Mouse (Mus musculus): ENCODE data around the gene Sost.

The Sost gene

DNA sequence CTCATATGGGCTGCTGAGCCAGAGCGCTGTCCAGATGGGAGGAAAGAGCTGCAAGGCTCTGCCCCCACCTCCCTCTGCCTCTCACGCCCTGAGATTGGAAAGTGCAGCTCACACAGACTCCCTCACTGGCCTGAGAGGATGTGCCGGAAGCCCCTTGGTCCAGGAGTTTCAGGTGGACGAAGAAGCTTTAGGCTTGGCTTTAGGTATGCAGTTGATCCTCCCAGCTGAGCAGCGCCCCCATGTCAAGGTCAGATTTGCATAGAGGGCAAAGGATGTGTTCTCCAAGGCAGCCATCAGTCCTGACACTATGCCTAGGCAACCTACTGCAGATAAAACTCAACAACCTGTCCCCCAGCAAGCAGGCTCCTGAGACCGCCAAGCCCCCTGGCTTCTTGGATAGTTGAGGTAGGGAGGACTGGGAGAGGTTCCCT lies 16.2 kb upstream of the Sost start:
- peak; percentile 22 to 27 for DNase-seq

DNA sequence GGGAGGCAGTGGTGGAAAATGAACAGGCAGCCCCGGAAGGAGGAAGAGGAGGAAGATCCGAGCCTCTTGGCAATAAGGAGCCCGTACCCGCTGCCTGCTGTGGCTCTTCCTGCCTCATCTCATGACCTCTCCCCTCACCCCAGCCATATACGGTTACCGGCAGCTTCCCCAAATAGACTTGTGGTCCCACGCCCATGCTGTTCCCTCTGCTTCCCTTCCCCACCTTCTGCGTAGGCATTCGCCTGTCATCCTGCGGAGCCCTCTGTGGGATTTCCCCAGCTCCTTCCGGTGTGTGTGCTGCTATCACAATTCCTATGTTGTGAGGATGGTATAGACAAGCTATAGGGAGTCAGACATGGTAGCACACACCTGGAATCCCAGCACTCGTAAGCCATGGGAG lies 15.0 kb upstream of the Sost start:
- DNase-seq: peak; percentile 72 to 77

DNA sequence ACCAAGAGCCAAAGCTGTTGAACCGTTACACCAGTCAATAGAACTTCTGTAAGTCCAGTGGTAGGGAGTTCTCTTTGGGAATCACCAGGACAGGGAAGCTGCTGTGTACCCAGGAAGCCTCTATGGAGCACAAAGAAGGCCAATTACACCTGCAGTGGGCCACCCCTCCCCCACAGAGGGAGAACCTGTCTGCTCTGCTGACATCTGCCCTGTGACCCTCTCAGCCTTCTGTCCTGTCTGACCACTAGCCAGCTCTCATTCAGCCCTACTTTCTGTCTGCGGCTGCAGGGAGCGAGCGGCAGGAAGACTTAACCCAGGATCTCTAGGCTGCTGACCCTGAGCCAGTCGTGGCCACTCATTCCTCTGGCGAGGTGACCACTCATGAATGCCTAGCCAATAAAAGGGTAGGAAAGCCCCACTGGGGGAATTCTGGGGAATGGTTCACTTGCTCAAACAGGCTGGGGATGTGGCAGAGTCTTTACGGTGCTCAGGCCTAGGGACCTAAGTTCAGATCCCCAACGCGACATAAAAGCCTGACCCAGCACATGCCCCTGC lies 13.9 kb upstream of the Sost start:
- DNase-seq: no peak

GRCm38 (mm10) chr11:101979140-101979539 lies 12.3 kb upstream of the Sost start:
- no peak for DNase-seq

DNA sequence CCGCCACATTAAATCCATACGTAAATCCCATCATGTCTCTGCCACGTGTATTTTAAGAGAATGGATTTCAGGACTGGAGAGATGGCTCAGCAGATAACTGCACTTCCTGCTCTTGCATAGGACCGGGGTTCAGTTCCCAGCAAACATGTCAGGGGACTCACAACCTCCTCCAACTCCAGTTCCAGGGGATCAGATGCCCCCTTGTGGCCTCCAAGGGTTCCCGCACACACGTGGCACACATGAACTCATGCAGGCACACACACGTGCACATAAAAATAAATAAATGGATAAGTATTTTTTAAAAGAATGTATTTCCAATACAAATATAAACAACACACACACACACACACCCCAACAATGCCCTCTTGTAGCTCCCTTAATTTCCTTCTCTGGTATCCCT lies 10.1 kb upstream of the Sost start:
- no peak for DNase-seq

GRCm38 (mm10) chr11:101974923-101975322 lies 8.1 kb upstream of the Sost start:
- DNase-seq: peak in 1 of 2 experiments; percentile 35

DNA sequence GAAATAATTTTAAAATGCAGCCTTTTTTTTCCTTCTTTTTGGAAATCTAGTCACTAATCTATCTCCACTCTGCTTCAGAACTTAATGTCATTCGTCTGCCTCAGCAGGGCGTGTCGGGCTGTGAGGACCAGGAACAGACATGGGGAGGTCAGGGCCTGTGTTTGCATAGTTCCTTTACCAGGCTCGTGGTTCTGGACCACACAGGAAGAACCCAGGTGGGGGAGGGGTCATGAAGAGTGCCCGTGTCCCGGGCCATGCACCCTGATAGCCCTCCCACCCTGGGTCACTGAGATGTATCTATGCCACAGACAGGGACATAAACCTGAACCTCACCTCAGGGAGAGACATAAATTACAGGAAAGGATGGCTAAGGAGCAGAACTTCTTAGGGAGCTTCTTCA lies 7.4 kb upstream of the Sost start:
- DNase-seq: no peak

GRCm38 (mm10) chr11:101973496-101973895 lies 6.7 kb upstream of the Sost start:
- no peak for DNase-seq

DNA sequence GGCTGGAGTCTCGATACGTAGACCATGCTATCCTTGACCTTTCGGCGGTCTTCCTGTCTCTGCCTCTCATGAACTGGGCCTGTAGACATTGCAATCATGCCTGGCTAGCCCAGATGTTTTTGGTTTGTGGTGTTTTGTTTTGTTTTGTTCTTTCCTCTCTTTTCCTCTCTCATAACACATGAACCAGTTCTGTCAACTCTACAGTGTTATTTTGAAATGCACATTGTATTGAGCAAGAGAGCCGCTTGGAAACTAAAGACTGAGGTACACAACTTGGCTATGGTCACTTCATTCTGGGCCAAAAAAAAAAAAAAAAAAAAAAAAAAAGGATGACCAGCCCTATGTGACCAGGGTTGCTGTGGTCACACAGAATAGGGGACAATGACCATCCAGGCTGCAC lies 5.8 kb upstream of the Sost start:
- no peak for DNase-seq

GRCm38 (mm10) chr11:101972097-101972496 lies 5.3 kb upstream of the Sost start:
- DNase-seq: no peak

GRCm38 (mm10) chr11:101971410-101971809 lies 4.6 kb upstream of the Sost start:
- DNase-seq: peak; percentile 44 to 65

- no peak for DNase-seq
These were observed 3.0 kb upstream of the Sost start for GRCm38 (mm10) chr11:101969835-101970234.

DNA sequence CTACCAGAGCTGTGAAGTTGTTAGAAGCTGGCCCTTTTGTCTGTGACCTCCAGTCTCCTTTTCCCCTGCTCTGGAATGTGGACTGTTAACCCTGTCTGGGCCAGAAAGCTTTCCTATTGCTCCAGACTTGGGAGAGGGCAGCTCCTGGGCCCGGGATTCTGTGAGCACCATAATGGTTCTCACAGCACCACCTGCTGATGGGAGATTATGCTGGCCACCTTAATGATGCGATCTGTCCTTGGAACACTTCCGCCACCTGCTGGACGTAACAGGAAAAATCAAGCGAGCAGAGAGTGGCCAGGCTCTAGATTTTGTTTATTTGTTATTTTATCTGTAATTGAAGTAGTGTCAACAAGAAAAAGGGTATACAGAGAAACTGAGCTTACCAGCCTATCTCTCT lies 2.0 kb upstream of the Sost start:
- DNase-seq: peak; percentile 77 to 82

DNA sequence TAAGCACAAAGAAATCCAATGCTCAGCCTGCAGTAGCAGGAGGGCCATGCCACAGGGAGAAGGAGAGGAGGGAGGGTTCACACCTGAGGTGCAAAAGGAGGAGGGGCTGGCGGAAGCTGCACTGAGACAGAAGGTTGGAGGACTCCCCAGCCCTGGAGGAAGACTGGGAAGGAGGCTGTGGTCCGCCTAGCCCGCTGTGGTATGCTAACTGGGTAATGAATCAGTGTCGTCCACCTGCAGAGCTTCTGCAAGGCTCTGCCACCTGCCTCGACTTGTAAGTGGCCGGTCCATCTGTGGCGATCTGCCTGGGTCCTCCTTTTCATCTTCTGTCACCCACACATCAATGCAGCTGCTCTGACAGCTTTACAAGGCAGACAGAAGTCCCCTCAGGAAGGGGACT lies 1.5 kb upstream of the Sost start:
- DNase-seq: no peak

DNA sequence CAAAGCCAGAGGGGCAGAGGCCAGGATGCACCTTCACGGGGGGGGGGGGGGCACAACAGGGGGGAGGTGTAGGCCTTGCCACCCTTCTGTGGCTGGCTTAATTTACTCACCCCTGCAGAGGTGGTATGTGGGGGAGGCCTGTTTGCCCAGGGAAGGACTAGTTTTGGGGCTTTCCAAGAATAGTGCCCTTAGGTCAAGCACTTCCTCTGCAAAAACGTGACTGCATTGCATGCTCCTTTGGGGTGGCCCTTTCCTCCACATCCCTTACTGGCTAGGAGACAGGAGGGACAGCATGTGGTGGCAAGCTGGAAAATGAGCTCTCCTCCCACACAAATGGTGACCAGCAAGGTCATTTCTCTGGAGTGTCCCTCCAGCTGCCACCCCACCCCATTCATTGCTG lies 1.3 kb downstream of the Sost start:
- no peak for DNase-seq

- DNase-seq: no peak
These were observed 2.2 kb downstream of the Sost start for GRCm38 (mm10) chr11:101964647-101965046.

DNA sequence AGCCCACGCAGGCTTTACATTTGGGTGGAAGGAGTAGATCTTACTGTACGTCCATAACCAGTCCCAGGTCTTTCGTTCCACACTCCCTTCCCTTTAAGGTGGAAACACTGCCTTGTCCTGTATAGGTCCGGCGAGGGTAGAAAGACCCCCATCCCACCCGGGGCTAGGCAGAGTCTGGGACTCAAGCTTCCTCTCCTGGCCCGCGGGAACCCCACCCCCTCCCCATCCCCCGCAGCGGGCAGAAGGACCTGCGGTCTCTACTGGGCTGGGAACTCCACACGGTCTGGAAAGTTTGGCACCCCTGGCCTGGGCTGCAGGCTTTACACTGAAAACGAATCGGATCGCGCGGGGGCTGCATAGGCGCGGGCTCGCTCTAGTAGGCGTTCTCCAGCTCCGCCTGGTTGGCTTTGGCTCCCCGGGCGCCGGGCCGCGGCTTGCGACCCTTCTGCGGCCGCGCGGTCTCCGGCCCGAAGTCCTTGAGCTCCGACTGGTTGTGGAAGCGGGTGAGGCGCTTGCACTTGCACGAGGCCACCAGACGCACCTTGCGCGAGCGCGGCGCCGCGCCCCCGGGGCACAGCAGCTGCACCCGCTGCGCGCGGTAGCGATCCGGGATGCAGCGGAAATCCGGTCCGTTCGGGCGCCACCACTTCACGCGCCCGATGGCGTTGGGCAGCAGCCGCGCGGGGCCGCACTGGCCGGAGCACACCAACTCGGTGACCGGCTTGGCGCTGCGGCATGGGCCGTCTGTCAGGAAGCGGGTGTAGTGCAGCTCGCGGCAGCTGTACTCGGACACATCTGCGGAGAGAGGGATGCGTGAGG lies 3.1 kb downstream of the Sost start:
- no peak for DNase-seq

GRCm38 (mm10) chr11:101963043-101963442 lies 3.8 kb downstream of the Sost start:
- no peak for DNase-seq

- no peak for DNase-seq
These were observed 9.3 kb downstream of the Sost start for GRCm38 (mm10) chr11:101957476-101957875.

GRCm38 (mm10) chr11:101953441-101953840 lies 13.4 kb downstream of the Sost start:
- no peak for DNase-seq

- DNase-seq: peak; percentile 55 to 66
These were observed 14.1 kb downstream of the Sost start for GRCm38 (mm10) chr11:101952541-101953341.

GRCm38 (mm10) chr11:101950021-101950420 lies 16.8 kb downstream of the Sost start:
- no peak for DNase-seq

DNA sequence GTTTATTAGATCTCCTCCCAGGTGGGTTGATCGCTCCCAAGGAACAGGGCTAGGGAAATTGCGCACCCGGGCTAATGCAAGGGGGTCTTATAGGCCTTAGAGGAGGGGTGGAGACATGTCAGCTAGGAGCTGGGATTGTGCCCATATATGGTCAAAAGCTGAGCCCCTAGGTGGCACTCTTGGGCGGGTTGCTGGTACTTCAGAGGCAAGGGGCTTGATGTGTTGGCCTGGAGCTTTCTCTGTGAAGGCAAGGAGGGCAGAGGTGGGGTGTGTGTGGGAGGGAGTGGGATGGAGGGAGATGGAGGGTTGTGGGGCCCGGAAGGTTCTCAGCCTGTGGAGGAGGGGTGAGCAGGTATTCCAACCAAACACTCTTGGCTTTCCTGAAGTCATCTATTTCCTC lies 20.3 kb downstream of the Sost start:
- DNase-seq: no peak

- DNase-seq: no peak
These were observed 23.8 kb downstream of the Sost start for GRCm38 (mm10) chr11:101943055-101943454.

Data from lung, adult 18-20 months (tissue).